Mouse (Mus musculus) small intestine, adult 2 months (tissue): ENCODE data around the gene Mrps23.

Source experiments
- CTCF ChIP-seq: fragments of 200-500 bp; IDR thresholded peaks from 2 replicates; pipeline ENCODE4 v1.5.1; 2012; ENCODE audit warnings: low read depth, mild to moderate bottlenecking, control low read depth, inconsistent platforms, low read length, moderate library complexity, mixed read lengths; ENCODE audit not compliant: insufficient replicate concordance, insufficient read length; ENCODE audit errors: extremely low read depth
- POLR2A ChIP-seq: fragments of 200-500 bp; IDR thresholded peaks from 2 replicates; pipeline ENCODE4 v1.6.1; 2012; ENCODE audit warnings: low read depth, mild to moderate bottlenecking, control low read depth, inconsistent platforms, low read length, moderate library complexity

DNA sequence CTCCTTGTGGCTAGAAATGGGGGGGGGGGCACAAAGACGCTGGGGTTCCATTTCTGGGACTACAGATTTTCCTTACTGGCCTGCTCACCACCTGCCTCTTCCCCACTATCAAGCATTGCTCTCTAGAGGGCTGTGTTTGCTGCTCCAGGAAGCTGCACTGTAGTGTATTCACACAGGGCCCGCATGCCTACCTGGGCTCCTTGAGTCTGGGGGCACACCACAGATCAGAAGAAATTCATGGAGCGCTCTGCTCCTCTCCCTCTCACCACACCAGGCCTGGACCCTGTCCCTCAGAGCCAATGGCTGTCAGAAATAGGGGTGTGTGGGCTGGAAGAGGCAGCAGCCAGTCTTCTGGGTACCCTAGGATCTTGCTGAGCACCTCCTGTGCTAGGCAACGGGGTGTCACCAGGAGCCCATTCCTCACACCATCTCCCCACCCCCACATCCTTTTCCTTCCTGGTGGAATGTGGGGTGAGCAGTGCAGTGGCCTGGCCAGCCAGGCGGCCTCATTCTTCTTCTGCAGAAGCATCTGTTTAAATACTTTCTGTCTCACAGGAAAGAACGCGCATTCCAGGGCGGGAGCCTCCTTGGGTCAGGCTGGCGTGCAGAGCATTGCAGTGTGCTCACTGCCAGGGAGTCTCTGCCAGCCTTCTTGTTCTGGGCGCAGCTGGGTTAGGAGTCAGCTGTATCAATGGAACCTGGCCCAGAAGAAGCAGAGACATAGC, 31.4 kb upstream of the Mrps23 start:
- TF ChIP-seq CTCF (no peak), POLR2A (no peak)
